Mouse (Mus musculus): ENCODE measurements at regions not wholly inside any gene's neighbourhood (a gene's known extent, or its start where the extent isn't known, plus 50 kb on each side); places are given as distances from the start of the nearest gene placed in this dataset.
A peak's percentile ranks its signal among the peaks of the same experiment; 100 is the strongest.

DNA sequence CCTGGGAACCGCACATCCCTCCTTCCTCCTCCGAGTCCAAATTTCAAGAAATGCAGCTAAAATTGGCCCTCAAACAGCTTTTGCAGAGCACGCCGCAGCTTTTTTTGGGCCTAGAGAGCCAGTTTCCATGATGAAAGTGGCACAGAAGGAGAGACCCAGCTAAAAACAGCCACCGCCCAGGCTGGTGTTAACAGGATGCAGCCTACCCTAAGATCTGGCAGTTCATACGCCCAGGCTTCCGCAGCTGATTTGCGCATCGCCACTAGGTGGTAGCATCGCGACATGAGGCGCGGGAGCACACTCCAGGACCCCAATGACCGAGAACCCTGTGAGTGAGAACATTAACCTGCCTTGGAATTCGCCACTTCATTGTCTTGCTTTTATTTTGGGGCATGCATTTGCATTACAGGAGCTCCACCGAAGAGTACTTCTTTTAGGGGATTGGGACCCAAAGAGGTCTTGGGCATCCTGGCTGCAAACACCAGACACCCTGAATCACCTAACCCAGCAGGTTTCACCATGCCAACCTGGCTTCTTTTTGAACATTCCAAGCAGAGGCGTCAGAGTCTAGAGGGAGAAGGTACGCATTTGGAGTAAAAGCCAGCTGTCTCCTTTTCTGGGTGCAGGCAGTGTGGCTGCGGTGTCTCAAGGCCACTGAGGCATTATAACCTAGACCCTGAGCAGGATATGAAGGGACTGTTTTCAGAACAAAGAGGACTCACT is 179.6 kb downstream of the 1810013L24Rik start:
- TF ChIP-seq CTCF (IDR thresholded peaks at IDR 0.05; ENCODE audit: insufficient read depth, low read depth, low read length) (peak; percentile 94), POLR2A (IDR thresholded peaks at IDR 0.05; ENCODE audit: insufficient read depth, low read depth, low read length) (no peak)
- peak overlapping the region; percentile 4; the same call in 1 of the 2 replicates for H3K27ac ChIP-seq (ENCODE audit: insufficient read depth, low read depth, low read length)
- WGBS = 13% methylated on average over 19 of the region's 19 CpGs

DNA sequence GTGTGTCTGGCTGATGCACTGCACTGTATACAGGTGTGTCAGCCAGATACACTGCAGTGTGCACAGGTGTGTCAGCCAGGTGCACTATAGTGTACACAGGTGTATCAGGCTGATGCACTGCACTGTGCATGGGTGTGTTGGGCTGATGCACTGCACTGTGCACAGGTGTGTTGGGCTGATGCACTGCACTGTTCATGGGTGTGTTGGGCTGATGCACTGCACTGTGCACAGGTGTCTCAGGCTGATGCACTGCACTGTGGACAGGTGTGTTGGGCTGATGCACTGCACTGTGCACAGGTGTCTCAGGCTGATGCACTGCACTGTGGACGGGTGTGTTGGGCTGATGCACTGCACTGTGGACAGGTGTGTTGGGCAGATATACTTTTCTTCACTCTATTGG is 181.2 kb downstream of the 1810013L24Rik start:
- H3K27ac ChIP-seq (ENCODE audit: insufficient read depth, low read depth, low read length) = no peak overlapping the region
- no peak overlapping the region for H3K4me3 ChIP-seq (ENCODE audit: insufficient read depth, low read depth, low read length)
- TF ChIP-seq CTCF (IDR thresholded peaks at IDR 0.05; ENCODE audit: insufficient read depth, low read depth, low read length) (no peak), POLR2A (IDR thresholded peaks at IDR 0.05; ENCODE audit: insufficient read depth, low read depth, low read length) (no peak)
- WGBS = 92% methylated on average over 1 of the region's 1 CpGs
- peaks cover 15% of the 10 kb centered on the region for H3K4me1 ChIP-seq (ENCODE audit: control insufficient read depth, insufficient read depth, low read length)

More for the DNA sequence above, 179.6 kb downstream of the 1810013L24Rik start:
- H3K4me1 ChIP-seq (ENCODE audit: control insufficient read depth, insufficient read depth, low read length) = peaks cover 15% of the 10 kb centered on the region
- H3K4me3 ChIP-seq (ENCODE audit: insufficient read depth, low read depth, low read length) = no peak overlapping the region

DNA sequence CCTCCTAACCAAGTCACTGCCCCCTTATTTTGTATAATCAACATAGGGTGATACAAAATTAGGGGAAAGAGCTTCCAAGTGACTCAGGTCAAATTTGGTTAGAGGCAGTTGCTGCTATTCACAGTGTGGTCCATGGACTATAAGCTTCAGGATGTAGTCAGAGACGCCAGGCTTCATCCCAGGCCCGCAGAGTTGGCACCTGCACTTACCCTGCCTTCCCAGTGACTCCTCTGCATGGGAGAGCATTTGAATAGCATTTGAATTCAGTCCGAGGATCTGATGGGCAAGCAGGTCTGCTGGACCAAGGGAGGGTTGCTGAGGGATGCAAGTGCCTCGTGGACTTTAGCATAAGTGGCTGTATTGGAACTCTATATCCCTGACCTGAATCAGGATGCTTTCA is 181.8 kb downstream of the 1810013L24Rik start:
- TF ChIP-seq CTCF (IDR thresholded peaks at IDR 0.05; ENCODE audit: insufficient read depth, low read depth, low read length) = no peak
- no peak for TF ChIP-seq POLR2A (IDR thresholded peaks at IDR 0.05; ENCODE audit: insufficient read depth, low read depth, low read length)
- Histone ChIP-seq H3K27ac (ENCODE audit: insufficient read depth, low read depth, low read length) (no peak overlapping the region), H3K4me3 (ENCODE audit: insufficient read depth, low read depth, low read length) (no peak overlapping the region), H3K4me1 (ENCODE audit: control insufficient read depth, insufficient read depth, low read length) (peaks cover 16% of the 10 kb centered on the region)
- 88% methylated on average over 4 of the region's 4 CpGs for WGBS

DNA sequence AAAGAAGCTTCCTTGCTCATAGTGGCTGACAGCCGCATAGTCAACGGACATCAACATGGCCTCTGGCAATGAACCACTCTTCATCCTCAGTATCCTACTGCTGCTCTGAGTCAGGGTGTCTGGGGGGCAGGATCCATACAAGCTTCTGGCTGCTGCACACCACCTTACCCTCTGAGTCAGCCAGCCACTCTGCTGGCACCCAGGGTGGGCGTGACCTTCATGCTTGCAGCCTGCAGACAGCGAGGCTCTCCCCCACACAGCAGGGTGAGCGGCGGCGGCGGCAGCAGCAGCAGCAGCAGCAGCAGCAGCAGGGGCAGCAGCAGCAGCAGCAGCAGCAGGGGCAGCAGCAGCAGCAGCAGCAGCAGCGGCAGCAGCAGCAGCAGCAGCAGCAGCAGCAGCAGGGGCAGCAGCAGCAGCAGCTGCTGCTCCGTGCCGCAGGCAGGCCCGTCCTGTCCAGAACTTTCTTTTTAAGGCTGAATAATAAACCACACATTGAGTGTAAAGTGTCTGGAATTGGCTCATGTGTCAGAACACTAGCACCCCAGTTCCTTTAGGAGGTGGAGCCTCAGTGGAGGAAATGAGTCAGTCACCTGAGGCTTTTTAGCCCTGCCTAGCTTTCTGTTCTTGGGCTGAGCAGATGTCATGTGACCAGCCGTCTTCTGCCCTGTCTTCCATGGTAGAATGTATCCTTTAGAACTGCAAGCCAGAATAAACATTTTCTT is 186.3 kb downstream of the 1810013L24Rik start:
- no peak for TF ChIP-seq POLR2A (IDR thresholded peaks at IDR 0.05; ENCODE audit: insufficient read depth, low read depth, low read length)
- no peak for TF ChIP-seq CTCF (IDR thresholded peaks at IDR 0.05; ENCODE audit: insufficient read depth, low read depth, low read length)
- no peak overlapping the region for H3K4me3 ChIP-seq (ENCODE audit: insufficient read depth, low read depth, low read length)
- H3K4me1 ChIP-seq (ENCODE audit: control insufficient read depth, insufficient read depth, low read length) = peaks cover 7% of the 10 kb centered on the region
- WGBS = 45% methylated on average over 13 of the region's 13 CpGs
- H3K27ac ChIP-seq (ENCODE audit: insufficient read depth, low read depth, low read length) = no peak overlapping the region

DNA sequence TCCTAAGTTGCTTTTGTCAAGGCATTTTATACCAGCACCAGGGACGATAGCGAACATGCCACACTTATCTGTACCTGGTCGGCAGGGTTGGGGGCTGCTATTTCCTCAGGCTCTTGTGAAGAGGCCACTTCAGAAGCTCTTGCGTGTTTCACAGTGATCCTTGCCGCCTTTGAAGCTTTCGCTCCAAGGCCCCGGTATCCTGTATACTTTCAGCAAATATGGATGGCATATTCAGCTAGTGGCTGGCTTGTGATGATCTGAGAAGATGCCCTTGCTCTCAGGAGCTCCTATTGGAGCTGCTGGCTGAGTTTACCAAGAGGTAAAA is 186.8 kb downstream of the 1810013L24Rik start:
- no peak for TF ChIP-seq POLR2A (IDR thresholded peaks at IDR 0.05; ENCODE audit: insufficient read depth, low read depth, low read length)
- TF ChIP-seq CTCF (IDR thresholded peaks at IDR 0.05; ENCODE audit: insufficient read depth, low read depth, low read length) = no peak
- H3K27ac ChIP-seq (ENCODE audit: insufficient read depth, low read depth, low read length) = no peak overlapping the region
- H3K4me3 ChIP-seq (ENCODE audit: insufficient read depth, low read depth, low read length) = no peak overlapping the region
- 98% methylated on average over 7 of the region's 7 CpGs for WGBS
- H3K4me1 ChIP-seq (ENCODE audit: control insufficient read depth, insufficient read depth, low read length) = peaks cover 7% of the 10 kb centered on the region

DNA sequence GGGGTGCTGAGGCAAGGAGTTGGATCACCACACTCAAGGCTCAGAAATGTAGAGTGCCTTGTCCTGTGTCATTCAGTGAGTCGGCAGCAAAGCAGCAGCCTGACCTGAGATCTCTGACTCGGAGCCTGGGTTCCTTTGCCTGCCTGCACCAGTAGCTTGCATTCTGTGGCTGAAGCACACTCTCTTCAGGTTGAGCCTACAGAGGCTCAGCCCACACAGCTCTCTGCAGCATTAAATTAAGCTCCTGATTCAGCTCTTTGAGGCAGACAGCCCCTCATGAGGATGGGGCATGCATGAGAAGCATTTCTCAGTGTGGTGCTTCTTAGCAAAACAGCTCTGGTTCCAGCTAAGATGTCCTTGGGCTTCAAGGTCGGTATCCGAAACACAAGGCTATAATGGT is 200.8 kb downstream of the 1810013L24Rik start:
- WGBS = 52% methylated on average over 4 of the region's 4 CpGs

DNA sequence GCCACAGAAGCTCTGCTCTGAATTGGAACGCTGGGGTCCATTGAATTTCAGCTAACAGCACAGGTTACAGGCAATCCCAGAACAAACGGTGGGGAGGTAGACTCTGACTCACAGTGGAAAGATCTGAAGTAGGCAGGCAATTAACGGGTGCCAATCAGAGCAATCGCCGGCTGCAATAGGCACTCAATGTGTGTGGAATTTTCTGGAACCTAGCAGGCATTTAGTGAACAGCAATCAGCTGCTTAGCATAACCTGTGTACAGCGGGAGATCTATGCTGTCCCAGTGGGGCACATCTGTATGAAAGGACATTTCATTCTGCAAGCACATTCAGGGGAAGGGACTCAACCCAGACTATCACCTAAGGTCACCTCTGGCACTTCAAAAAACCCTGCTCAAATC is 213.4 kb downstream of the 1810013L24Rik start:
- Histone ChIP-seq H3K27ac (ENCODE audit: insufficient read depth, low read depth, low read length) (no peak overlapping the region), H3K4me3 (ENCODE audit: insufficient read depth, low read depth, low read length) (no peak overlapping the region), H3K4me1 (ENCODE audit: control insufficient read depth, insufficient read depth, low read length) (no peaks in the 10 kb centered on the region)
- no peak for TF ChIP-seq POLR2A (IDR thresholded peaks at IDR 0.05; ENCODE audit: insufficient read depth, low read depth, low read length)
- no peak for TF ChIP-seq CTCF (IDR thresholded peaks at IDR 0.05; ENCODE audit: insufficient read depth, low read depth, low read length)
- WGBS = 67% methylated on average over 6 of the region's 6 CpGs

More for the DNA sequence above, 200.8 kb downstream of the 1810013L24Rik start:
- Histone ChIP-seq H3K27ac (ENCODE audit: insufficient read depth, low read depth, low read length) (peak overlapping the region; percentile 9), H3K4me3 (ENCODE audit: insufficient read depth, low read depth, low read length) (no peak overlapping the region), H3K4me1 (ENCODE audit: control insufficient read depth, insufficient read depth, low read length) (peaks cover 9% of the 10 kb centered on the region)
- TF ChIP-seq CTCF (IDR thresholded peaks at IDR 0.05; ENCODE audit: insufficient read depth, low read depth, low read length) (no peak), POLR2A (IDR thresholded peaks at IDR 0.05; ENCODE audit: insufficient read depth, low read depth, low read length) (no peak)

DNA sequence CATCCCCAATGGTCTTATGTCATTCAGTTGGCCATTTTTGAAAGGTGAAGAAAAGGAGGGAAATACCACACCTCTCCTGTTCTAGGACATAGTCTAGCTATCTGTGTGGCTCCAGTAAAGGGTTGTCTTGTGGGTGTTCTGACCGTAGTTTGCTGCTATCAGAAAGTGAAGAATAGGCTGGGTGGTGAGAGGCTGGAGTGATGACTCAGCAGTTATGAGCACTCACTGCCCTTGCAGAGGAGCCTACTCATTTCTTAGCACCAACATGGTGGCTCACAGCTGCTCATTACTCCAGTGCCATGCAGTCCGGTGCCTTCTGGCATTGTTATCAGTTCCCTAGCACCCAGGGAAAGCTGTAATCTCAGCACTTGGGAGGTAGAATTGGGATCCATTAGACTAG is 217.0 kb downstream of the 1810013L24Rik start:
- TF ChIP-seq CTCF (IDR thresholded peaks at IDR 0.05; ENCODE audit: insufficient read depth, low read depth, low read length) = no peak
- no peak for TF ChIP-seq POLR2A (IDR thresholded peaks at IDR 0.05; ENCODE audit: insufficient read depth, low read depth, low read length)
- Histone ChIP-seq H3K27ac (ENCODE audit: insufficient read depth, low read depth, low read length) (no peak overlapping the region), H3K4me3 (ENCODE audit: insufficient read depth, low read depth, low read length) (no peak overlapping the region), H3K4me1 (ENCODE audit: control insufficient read depth, insufficient read depth, low read length) (no peaks in the 10 kb centered on the region)
- 70% methylated on average over 2 of the region's 2 CpGs for WGBS

DNA sequence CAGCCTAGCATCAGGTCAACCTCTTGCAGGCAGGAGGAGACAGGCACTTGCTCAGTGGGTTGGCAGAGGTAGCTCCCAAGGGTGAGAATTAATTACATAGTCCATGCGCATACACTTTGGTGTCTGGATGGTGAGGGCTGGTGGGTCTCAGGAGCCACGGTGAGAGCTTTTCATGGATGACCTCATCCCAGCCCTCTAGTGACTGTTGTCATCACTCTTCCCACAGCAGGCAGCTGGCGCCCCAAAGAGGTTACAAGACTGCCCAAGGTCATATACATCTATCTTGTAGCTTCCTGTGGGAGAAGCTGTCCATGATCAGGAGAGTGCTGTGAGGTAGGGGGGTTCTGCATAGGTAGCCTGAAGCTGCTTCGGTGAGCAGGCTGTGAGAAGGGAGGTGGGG is 224.5 kb downstream of the 1810013L24Rik start:
- H3K27ac ChIP-seq (ENCODE audit: insufficient read depth, low read depth, low read length) = no peak overlapping the region
- TF ChIP-seq CTCF (IDR thresholded peaks at IDR 0.05; ENCODE audit: insufficient read depth, low read depth, low read length) = no peak
- TF ChIP-seq POLR2A (IDR thresholded peaks at IDR 0.05; ENCODE audit: insufficient read depth, low read depth, low read length) = no peak
- no peak overlapping the region for H3K4me3 ChIP-seq (ENCODE audit: insufficient read depth, low read depth, low read length)
- H3K4me1 ChIP-seq (ENCODE audit: control insufficient read depth, insufficient read depth, low read length) = no peaks in the 10 kb centered on the region
- WGBS = 74% methylated on average over 4 of the region's 4 CpGs

Measured in olfactory bulb, adult 2 months (tissue).